Mouse (Mus musculus) c-Kit-positive CD71-negative TER-119-negative erythroid progenitor cells, embryonic 14.5 days (primary cell): ENCODE data around the gene Cir1.

Source experiments
- DNase-seq: peaks from one replicate; pipeline ENCODE4 v3.0.0-alpha.2; 2013; ENCODE audit warnings: low read depth

The Cir1 gene

DNA sequence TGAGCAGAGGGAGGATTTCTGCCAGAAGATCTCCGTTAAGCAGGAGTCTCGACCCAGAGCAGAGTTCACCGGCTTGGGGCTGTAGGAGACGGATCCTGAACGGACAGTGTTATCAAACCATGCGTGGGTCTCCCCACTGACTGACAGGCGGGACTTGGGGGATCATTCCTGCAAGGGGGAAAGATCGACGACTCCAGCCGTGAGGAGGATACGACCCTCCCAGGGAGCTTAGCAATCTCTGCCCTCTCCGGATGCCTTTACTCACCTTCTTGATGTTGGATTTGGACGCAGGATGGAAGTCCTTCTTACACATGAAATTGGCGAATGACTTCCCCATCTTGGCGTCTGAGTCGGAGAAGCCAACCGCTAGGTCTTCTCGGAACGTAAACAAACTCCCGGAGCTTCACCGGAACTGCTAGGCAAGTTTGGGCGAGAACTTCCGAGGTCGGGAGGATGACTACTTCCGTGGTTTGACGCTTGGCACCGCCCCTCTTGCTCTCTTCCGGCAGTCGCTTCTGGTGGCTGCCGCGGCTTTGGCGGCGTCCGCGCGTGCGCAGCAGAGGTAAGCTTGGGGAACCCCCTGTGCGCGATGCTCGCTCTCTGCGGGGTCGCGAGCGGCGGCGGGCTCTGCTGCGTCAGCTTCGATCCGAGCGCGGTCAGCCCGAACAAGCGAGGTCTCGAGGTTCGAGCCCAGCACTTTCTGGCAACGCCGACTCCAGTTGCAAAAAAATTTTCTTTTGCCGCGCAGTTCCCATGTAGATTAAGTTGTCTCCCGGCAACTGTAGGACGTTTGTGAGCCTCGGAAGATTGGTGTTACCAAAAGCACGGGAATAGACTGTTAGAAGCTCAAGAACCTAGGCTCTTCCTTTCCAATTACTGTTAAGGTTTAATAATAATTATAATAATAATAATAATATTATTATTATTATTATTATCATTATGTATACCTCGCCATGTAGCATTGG, at the start of gene Cir1, which contains the start of gene Scrn3:
Gene Cir1 (minus strand): TSS at position 550 of the 965 bp plus-strand sequence.
Gene Scrn3 (plus strand): TSS at position 450 of the 965 bp plus-strand sequence.
- DNase-seq: peak; percentile 95

DNA sequence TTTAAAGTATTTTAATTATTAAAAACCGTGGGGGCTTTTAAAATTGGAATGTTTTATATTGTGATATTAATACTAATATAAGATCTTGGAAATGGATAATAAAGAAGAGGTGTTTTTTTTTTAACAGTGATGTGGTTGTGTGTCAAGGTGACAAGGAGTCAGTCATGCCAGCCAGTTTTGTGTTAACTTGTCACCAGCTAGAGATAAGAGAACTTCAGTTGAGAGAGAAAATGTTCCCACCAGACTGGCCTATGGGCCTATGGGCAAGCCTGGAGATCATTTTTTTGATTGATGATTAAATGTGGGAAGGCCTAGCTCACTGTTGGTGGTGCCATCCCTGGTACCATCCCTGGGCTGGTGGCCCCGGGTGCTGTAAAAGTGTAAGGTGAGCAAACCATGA, 48.0 kb upstream of the Cir1 start:
- no peak for DNase-seq

DNA sequence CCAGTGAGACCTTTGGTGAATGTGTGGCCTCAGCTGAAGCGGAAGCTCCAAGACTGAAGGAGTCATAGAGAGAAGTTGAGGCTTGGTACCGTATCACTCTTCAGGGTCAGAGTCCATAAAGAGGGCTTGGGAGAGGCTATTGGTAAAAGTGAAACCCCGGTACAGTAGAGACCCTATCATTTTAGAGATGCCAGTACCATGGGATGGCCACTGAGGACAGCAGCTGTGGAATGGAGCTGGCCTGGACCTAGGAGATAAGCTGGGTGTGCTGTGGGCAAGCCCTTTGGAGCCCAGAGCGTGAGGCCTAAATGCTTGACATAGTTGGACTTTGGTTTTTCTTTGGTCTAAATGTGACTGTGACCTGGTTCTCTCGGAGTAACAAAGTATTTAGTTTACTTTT, 47.4 kb upstream of the Cir1 start:
- DNase-seq: no peak

DNA sequence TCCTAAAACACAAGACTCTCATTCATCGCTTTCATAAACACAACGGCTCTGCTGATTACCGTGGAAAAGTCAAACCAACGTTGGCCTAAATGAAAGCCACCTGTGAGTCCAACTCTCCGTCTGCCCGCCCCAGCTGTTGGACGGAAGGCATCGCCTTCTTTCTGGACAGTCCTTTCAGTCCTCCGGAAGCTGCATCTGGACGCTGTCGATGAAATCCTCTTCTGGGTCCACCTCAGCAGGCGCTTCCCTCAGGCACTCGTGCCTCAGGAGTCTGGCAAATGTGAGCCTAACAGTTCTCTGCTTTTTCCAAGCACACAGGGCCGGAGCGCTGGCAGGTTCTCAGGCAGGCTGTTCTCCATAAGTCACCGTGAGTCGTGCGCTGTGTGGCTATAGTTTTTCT, 44.5 kb upstream of the Cir1 start:
- no peak for DNase-seq

DNA sequence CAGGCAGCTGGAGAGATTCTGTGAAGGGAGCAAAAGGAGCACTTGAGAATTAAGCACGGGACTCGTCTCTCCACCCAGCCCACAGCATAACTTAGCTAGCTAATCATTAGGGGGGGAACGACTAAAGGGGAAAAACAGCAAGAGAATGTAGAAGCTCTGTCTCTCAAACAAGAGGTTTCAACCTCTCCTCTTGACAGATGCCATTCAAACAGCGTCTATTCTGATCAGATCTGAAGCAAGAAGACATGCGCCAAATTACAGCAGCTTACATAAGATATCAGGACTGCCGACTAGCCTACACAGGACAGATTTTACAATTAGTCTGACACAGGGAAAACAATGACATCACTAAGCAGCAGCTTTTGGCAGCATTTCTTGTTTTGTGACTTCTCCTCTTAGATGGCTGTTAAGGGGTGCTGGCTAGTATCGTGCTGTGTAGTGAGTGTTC, 39.5 kb upstream of the Cir1 start:
- no peak for DNase-seq

DNA sequence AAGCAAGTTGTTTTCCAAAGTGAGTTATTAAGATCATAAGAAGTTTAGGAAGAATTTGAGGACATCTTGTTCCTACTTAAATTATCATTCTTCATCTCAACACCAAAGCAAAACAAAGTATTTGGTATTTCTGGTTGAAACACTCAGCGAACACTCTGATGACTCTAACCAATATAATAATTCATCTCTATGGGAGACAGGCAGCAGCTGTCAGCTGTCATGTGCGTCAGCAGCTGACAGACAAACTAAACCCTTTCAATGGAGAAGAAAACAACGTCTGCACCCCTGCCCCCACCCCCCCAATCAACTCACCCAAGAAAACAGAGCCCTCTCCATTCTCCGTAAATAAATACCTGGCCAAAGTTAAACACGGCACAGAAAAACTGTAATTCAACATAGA, 39.0 kb upstream of the Cir1 start:
- no peak for DNase-seq

DNA sequence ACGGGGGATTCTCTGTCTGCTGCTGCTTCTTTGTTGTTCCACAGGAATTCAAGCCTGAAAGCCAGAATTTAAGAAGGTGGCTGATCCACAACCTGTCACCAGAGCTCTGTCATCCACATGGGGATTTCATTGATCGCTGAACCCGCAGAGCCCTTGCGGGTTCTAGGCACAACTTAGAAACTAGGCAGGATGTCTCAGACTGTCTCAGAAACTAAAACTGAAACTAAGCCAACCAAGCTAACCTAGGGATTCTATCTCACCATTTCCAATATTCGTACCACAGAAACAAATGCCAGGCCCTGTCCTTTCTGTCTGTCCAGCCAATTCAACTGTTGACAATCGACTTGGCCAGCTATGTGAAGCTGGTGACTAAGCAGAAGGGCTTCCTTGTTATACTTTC, 35.7 kb upstream of the Cir1 start:
- no peak for DNase-seq

DNA sequence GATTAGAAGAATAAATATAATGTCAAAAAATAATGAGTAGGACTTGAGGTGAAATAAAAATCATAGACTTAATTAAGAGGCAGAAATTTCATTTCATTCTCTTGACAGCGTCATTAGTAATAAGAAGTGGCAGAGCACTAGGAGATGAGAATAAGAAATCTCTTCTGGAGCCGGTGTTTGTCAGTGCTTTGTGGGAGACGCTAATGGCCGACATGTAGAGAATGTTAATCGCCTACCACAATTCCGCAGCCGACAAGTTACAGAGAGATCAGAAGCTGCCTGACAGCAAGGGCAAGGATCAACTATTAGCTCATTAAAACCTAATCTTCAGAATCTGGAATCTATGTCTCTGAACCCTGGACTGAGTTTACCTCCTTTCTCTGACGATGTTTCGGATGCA, 35.3 kb upstream of the Cir1 start:
- DNase-seq: no peak

DNA sequence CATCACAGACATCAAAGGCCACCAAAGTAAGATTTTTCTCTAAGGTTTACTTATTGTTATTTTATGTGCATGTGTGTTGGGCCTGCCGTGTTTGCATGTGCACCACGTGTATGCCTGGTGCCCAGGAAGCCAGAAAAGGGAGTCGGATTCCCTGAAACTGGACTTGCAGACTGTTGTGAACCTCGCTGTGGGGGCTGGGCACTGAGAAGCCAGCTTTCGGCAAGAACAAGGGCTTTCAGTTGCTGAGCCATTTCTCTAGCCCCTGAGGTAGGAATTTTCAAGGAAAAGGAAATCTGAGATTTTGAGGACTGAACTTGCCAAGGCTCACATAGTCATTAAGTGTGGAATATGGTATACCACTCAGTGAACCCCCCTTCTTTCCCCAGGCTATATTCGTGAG, 34.6 kb upstream of the Cir1 start:
- DNase-seq: no peak

DNA sequence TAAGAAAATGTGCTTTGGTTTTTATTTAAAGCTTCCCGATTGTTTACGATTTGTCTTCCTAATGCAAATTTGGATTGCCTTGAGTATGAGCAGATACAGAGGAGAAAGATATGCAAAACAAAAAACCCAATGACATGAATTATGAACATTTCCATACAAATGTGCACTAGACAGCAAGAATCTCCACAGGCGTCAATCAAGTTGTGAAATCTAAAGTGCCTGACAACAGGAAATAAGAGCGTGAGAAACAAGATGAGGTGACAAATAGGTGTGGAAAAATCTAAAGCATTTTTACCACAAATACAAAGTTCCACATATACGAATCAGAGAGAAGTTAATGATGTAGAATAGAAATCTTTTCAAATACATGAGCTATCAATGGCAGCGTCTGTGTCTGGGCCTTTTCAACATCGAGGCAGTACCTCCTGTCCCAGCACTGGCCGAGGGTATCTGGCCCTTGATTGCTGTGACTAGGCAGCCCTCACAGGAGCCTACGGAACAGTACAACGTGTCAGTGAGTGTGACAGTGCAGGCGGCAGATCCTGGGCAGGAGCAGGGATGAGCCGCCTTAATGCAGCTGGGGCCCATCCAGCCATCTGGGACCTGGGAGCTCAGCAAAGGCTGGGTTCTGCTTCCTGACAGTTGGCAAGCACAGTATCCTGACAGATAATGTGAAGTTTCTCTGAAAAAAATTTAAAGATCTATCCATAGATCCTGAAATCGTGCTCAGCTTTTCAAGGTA, 34.0 kb upstream of the Cir1 start:
- DNase-seq: no peak

DNA sequence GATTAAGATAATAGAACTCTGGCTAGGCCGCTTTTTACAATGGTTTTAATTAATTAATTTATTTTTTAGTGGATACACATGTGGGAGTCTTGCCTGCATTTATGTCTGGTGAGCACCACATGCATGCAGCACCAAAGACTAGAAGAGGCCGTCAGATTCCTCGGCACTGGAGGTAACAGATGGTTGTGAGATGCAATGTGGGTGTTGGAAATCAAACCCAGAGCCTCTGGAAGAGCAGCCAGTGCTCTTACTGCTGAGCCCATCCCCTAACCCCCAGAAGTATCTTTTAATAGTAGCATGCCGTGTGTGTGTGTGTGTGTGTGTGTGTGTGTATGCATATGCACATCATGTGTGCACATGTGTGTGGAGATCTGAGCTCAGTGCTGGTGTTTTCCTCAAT, 32.7 kb upstream of the Cir1 start:
- DNase-seq: no peak

DNA sequence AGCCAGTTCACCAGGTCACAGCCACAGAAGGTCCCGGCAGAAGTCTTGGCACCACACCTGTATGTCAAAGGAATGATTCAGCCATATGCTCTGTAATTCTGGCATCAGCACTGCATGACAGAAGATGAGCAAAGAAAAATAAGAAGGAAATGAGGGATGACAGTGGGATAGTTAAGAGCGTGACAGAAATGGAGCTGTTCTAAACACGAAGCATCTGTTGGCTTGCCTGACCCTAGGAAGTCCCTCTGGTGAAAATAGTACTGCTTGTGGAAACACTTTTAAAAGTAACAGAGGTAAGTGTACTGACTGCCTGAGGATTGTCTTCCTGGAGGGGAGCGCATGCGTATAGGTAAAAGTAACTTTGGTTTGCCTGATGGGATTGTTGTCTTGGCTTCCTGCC, 31.2 kb upstream of the Cir1 start:
- no peak for DNase-seq

DNA sequence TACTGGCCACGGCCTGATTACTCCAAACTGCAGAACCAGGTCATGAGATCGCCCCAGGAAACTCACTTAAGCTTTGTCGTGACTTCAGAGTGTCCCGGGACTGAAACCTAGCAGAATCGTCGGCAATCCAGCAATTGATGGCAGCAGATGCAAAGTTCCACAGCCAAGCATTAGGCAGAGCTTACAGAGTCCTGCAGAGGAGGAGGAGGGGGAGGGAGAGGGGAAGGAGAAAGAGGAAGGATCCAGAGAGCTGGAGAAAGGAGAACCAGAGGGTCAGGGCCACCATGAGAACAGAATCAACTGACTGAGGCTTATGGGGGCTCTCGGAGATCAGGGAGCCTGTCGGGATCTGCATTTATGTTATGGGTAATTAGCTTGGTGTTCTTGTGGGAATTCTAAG, 25.9 kb upstream of the Cir1 start:
- peak; percentile 5 for DNase-seq

DNA sequence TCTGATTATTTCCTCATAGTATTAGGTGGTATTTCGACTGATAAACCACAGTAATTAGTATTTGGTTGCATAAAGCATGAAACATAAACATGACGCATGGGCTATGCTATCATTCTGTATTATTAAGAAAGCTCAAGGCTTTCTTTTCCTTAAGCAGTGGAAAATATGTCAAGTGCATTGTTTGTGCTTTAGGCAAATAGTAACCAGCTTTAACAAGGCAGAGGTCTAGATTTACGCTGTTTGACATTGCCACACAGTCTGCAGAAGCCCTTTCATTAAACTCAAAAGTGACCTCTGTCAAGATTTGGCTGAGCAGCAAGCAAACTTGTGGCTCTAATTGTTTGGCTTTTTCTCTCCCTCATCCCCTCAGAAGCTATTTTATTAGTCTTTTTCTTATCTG, 23.4 kb upstream of the Cir1 start:
- DNase-seq: no peak

DNA sequence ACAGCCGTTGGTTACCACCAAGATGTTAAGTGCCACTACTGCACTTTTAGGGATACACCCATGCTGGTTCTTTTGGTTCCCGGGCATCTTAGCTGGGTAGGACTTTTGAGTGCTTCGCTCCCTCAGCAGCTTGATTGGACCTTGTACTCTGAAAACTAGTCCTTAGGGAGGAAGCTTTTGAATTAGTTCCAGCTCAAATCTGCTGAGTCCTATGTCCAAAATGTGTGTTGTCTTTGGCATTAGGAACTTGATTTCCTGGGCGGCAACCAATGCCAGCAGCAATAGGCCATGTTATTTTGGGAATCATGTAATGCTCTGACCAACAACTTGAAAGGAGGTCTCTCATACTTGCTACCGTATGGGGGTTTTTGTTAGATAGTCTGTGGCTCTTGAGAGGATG, 13.4 kb upstream of the Cir1 start:
- DNase-seq: no peak

DNA sequence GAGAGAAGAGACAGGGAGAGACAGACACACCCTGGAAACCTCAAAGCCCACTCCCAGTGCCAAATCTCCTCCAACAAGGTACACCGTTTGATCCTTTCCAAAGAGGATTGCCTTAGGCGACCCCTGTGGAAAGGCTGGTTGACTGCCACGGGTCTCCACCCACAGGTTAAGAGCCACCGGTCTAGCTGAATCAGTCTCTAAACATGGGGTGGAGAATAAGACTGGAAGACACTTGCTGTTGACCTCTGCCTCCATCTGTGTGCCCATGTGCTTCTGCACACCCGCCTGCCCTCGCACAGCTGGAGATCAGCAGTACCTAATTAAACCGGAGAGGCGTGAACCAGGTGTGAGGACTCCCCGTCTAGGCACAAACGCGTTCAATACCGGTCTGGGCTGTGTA, 10.5 kb upstream of the Cir1 start:
- DNase-seq: no peak

DNA sequence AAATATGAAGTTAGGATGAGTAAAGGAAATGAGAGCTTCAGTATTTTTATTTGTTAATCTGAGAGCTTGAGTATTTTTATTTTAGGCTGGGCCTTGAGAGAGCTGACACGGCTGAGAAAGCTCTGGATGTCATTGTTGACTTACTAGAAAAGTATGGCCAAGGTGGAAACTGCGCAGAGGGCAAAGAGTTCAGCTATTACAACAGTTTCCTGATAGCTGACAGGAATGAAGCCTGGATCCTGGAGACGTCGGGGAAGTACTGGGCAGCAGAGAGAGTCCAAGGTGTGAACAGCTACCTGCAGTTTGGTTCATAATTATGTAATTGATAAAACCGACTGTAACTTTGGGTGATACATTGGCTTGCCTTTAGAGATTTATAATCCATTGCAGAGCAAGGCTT, 6.7 kb upstream of the Cir1 start:
- no peak for DNase-seq

DNA sequence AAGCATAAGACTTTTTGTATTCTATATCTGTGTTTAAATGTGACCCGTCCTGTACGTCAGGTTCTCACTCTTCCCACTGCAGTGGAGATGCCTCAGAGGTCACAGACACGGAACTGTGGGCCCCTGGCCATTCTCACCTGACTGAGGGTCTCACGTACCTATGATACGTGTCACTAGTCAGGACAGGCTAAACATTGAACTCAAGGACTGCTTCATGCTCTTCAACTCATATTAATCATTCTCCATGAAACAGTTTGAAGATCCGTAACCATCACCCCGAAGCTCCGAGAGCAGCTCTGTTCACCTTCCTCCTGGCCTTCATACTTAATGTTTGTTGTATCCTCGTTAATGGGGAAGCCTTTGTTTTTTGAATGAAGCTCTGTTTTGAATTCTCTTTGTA, 4.9 kb upstream of the Cir1 start:
- DNase-seq: no peak

DNA sequence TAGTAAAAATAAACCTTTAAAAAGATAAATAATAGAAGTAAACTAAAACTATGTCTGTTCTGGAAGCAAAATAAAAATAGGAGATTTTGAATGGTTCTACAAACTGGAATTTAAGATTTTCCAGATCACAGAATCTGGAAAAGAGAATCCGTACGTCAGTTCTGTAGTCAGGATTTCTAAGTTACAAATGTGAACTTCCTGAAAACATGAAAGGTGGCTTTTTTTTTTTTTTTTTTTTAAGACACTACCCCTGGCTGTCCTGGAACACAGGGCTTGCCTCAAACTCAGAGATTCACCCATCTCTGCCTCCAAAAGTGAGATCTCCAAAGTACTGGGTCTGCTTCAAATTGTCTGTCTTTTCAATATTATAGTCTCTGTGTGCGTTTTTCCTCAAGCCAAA, 1.8 kb upstream of the Cir1 start:
- DNase-seq: no peak

DNA sequence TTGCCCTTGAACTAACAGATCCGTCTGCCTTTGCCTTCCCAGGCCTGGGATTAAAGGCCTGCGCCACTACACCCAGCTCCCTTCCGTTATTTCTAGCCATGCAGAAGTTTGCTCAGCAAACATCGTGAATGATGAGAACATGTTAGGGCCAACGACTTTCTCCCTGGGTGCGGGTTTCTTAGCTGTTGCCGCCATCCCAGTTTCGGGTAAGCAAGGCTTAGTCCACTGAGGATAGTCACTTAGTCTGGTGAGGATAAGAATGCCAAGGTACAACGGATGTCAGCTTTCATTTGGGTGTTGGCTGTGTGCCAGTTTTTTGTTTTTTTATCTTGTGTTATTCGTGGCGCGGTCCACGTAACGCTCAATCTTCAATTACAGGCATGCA, 608 bp upstream of the Cir1 start:
- DNase-seq: peak; percentile 29

DNA sequence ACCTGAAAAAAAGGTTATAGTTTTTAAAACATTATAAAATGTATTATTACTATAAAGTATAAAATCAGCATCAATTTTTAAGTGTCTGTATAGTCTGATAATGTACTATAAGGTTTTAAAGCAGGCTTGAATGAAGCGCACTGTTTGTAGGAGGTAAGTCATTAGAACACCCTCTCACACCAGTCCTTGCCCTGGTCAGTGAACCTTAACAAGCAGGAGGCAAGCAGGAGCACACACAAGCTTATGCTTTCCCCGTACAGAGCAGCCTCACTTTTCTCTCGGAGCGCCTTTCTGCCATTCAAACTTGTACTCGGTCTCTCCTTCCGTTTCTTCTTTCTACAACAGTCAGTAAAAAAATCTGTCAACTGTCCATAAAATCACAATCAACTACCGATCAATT, 6.5 kb downstream of the Cir1 start:
- DNase-seq: no peak

DNA sequence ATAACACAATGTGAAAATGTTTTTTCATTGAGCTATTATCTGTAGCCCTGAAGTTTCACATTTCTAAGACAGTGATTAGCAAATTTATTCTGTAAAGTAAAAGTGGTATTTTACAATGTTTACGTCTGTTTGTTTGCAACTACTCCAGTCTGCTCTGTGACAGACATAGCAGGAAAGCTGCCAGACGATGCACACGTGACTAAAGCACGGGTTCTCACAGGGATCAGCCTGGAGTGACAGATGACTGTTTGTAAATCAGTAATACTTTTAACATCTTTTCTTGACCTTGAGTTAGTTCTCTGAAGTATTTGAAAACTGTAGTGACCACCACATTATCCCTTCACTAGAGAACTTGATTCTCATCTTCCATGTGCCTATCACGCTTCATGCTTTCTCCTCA, 8.0 kb downstream of the Cir1 start:
- DNase-seq: no peak

DNA sequence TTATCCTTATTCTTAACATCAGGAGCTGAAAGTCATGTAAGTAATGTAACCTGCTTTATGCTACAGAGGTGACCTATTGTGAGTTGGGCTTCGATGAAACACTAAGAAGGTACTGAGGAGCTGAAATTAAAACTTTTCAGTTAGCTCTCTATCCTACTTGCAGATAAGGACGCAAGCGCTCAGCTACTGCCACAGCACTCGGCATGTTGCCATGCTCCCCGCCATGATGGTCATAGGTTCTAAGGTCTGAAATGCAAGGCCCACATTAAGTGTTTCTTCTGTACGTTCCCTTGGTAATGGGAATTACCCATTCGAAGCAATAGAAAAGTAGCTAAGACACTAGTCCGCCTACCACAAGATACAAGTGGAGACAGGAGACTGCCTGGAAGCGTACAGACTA, 9.8 kb downstream of the Cir1 start:
- DNase-seq: no peak
